Mouse (Mus musculus) natural killer cell, adult 2 months (primary cell): ENCODE data around the gene Chn2.

Experiments used
- DNase-seq, 2 experiments: peaks; one replicate each; pipeline ENCODE4 v3.0.0; 2022; ENCODE audit warnings: low spot score in 2 of 2

The Chn2 gene

GRCm38 (mm10) chr6:54074454-54074853, 35.1 kb downstream of the Chn2 start:
- no peak for DNase-seq

- DNase-seq: no peak
Measured at GRCm38 (mm10) chr6:54075419-54075818, 36.1 kb downstream of the Chn2 start.

- DNase-seq: no peak
Measured at GRCm38 (mm10) chr6:54076625-54077024, 37.3 kb downstream of the Chn2 start.

GRCm38 (mm10) chr6:54078269-54078668, 38.9 kb downstream of the Chn2 start:
- DNase-seq: no peak

DNA sequence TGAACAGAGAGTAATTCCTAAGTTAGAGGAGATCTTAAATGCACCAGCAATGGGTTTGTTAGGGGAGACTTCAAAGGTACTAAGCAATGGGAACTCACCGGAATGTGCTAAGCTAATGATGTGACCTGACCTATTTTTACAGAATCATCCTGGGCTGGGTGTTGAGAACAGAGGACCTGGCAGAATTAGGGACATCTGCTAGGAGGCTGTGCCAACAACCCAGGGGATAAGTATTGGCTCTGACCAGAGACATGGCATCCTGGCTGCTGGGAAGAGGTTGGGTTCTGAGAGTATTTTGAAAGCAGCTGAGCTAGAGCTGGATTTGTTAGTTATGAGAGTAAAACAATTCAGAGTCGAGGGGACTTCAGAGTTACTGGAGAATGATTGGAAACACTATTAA, 40.5 kb downstream of the Chn2 start:
- DNase-seq: no peak

GRCm38 (mm10) chr6:54080518-54081285, 41.3 kb downstream of the Chn2 start:
- no peak for DNase-seq

- peak in 1 of 2 experiments; percentile 20 for DNase-seq
Measured at GRCm38 (mm10) chr6:54082576-54082975, 43.2 kb downstream of the Chn2 start.

- no peak for DNase-seq
Measured at GRCm38 (mm10) chr6:54084046-54084445, 44.7 kb downstream of the Chn2 start.

DNA sequence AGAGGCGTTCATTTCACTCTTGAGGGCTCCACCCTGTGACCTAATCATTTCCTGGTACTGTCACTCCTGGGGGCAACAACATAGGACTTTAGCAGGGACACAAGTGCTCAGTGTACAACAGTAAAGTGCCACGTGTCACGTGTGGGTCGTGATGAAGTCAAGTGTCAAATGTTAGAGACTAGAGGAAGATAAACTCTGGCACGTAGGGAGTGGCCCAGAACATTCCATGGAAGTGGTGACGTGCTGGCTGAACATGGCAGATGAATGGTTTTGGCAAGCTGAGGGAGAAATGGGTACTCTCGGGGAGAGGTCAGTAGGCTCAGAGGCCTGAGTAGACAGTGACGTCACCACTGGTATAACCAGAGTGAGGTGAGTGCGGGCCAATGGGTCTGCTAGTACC, 45.7 kb downstream of the Chn2 start:
- DNase-seq: no peak

GRCm38 (mm10) chr6:54088168-54088567, 48.8 kb downstream of the Chn2 start:
- no peak for DNase-seq

DNA sequence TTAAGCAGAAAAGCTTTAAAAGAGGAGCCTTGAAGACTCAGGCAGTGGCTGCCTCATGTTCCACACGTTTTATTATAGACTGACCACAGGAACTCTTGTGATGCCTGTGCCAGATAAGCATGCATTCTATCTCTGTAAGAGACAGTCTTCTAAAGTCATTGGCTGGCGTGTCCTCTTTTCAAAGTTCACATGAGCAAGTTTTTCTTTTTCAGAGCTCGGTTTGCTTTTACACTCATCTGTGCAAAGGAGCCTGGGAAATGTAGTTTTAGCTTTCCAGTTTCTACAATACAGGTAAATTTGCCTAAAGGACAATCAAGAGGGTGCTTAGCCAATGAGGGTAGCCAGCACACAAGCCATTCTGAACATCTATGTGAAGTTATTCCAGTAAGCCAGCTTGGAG, 51.5 kb downstream of the Chn2 start:
- peak in 1 of 2 experiments; percentile 41 for DNase-seq

GRCm38 (mm10) chr6:54092920-54093319, 53.6 kb downstream of the Chn2 start:
- no peak for DNase-seq

DNA sequence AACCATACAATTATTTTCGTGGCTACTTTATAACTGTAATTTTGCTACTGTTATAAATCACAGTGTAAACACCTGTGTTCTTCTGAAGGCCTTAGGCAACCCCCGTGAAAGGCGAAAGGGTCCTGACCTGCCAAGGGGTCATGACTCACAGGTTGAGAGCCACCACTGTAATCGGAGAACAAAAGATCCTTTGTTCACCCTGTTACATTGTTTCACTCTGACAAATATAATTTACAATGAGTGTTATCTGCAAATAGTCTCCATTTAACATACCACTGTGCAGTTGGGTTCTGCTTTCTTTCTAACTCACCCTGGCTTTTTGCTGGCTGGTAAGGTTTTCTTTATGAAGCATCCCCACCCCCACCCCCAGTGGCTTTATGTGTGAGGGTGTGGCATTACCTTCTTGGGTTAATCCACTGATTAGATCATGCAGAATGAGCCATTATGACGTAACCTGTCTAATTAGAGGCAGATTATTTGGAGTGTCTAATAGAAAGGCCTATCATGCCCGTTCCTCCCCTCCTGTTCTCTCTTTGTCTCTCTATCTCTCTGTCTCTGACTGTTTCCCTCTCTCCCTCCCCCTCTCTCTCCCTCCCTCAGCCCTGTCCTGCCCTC, 56.9 kb downstream of the Chn2 start:
- no peak for DNase-seq

DNA sequence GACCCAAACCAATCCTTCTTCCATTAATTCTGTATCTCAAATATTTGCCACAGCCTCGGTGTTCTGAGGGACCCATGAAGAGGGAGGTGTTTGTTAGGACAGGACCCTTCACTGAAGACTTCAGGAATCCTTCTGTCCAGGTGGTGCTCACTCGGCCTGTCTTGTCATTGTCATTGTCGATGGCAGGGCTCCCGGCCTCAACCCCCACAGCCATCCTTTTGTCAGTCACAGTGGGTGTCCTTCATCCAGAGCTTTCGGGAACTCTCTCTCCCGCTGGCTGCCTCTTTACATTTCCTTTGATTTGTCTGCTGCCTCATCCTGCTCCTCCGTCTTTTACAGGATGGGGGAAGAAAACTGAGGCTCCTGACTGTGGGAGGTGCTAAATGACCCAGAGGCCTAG, 57.5 kb downstream of the Chn2 start:
- no peak for DNase-seq

GRCm38 (mm10) chr6:54098339-54098738, 59.0 kb downstream of the Chn2 start:
- no peak for DNase-seq

- no peak for DNase-seq
Measured at GRCm38 (mm10) chr6:54099659-54100058, 60.3 kb downstream of the Chn2 start.

DNA sequence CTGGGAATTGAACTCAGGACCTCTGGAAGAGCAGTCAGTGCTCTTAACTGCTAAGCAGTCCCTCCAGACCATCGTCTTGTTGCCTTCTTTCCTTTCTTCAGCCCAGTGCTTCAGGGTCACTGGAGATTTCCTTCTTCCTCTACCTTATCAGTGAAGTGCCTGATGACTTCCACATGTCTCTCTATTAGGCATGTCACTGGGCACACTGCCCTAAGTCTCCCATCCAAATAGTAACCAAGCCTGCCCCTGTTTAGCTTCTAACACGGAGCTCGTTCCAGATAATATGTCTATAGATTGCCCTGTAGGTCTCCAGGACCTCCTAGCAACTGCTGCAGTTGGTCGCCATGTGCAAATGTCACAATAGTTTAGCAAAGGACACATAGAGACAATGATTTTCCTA, 62.9 kb downstream of the Chn2 start:
- no peak for DNase-seq

DNA sequence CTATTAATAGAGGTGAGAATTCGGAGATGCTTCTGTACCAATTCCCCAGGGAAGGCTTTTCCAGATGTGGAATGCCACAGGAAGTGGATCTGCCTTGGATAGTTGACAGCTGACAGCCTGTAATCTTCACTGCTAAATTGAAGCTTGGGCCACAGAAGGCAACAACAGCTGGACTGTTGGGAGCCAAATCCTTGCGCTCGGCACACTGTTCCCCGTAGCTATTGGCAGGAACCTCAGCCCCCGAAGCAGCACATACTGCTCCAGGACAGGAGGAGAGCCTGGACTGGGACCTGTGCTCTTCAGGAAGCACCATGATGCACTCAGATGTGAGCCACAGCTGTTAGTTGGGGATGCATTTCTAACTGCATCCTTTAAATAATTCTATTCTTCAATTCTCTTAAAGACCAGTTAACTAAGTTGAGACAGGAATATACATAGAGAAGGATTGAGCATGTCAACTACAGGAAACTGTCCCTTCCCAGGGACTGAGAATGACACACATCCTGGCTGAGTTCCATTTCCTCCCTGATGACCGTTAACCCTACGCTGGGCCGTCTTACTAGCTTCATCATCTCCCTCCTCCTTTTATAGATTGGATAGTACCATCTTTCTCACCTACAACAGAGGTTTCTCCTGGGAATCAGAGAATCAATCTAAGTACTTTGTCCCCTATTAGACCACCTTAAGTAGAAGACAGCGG, 64.1 kb downstream of the Chn2 start:
- no peak for DNase-seq

- no peak for DNase-seq
Measured at GRCm38 (mm10) chr6:54111416-54111984, 72.1 kb downstream of the Chn2 start.

GRCm38 (mm10) chr6:54113338-54113737, 74.0 kb downstream of the Chn2 start:
- no peak for DNase-seq

GRCm38 (mm10) chr6:54114412-54114811, 75.1 kb downstream of the Chn2 start:
- DNase-seq: no peak

GRCm38 (mm10) chr6:54116299-54116698, 76.9 kb downstream of the Chn2 start:
- peak; percentile 46 to 56 for DNase-seq
